Mouse (Mus musculus): ENCODE measurements around the gene R3hdm2. TPM values are rescaled to one million over a fixed set of nuclear protein-coding genes. Genes with fewer than 3 reads are reported as not detected.

R3hdm2 gene
- total and polyA plus RNA-seq, 2 experiments from 2014 or later: 39.3 to 60.6 TPM

DNA sequence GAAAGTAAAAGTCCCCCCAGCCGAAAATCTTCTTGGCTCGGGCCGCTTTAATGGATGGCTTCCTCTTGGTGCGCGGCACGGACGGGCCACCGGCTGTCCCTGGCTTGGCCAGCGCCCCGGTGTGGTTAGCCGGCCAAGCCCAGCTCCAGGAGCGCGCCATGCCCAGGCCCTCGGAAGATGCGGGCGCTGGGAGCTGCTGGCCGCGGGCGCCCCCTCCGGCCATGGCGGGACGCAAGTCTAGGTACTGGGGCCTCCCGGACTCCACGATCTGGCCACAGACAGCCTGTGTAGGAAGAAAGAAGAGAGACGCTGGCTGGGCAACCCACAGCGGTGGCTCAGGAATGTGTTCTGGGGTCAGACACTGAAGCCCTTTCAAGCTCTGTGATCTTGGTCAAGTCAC is 146.6 kb downstream of the R3hdm2 start:
- H3K27ac ChIP-seq: no peak overlapping the region
- H3K9ac ChIP-seq (replicated peaks; ENCODE audit: low read length): no peak overlapping the region
- peak; percentile 49 for TF ChIP-seq CTCF (IDR thresholded peaks at IDR 0.05; ENCODE audit: low read depth)
- H3K27me3 ChIP-seq (ENCODE audit: insufficient read depth, low read length): peaks cover 11% of the 10 kb centered on the region; the same call in 1 of the 2 replicates
- no peaks in the 10 kb centered on the region for H3K9me3 ChIP-seq (ENCODE audit: low read length)
- H3K4me1 ChIP-seq (ENCODE audit: insufficient read depth, low read length): peaks cover 13% of the 10 kb centered on the region
- DNase-seq (ENCODE audit: low spot score) (peak; percentile 79), ATAC-seq (peak; percentile 72)
- peak overlapping the region; percentile 19 for H3K4me3 ChIP-seq (ENCODE audit: low read length)
- no peaks in the 10 kb centered on the region for H3K36me3 ChIP-seq (ENCODE audit: insufficient read depth, low read length)
- WGBS: 4% methylated on average over 25 of the region's 26 CpGs
- peak overlapping the region; percentile 44 for H3K4me2 ChIP-seq (ENCODE audit: low read depth, low read length)

DNA sequence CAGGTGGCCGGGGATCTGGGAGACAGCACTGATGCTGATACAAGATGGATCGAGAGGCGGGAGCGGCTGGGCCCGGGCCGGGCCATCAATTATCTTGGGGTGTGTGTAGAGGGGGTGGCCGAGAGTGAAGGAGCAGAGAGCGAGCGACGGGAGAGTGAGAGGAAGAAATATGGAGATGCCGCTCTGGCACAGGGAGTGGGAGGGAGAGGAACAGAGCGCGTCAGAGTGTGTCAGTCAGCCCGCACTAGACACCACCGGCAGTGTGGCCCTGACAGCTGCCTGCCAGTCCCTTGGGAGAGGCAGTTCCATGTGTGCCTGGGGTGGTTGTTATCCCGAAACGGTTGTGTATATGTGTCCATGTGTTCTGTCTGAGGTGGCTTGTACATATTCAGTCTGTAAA is 147.4 kb downstream of the R3hdm2 start:
- H3K9me3 ChIP-seq (ENCODE audit: low read length): no peaks in the 10 kb centered on the region
- ATAC-seq (peak; percentile 16; the same call in 1 of the 2 replicates), DNase-seq (ENCODE audit: low spot score) (peak; percentile 41)
- peaks cover 11% of the 10 kb centered on the region; the same call in 1 of the 2 replicates for H3K27me3 ChIP-seq (ENCODE audit: insufficient read depth, low read length)
- H3K27ac ChIP-seq: 0 out of 2 replicates have a peak overlapping the region, but pooled peaks have one; percentile 45
- peaks cover 13% of the 10 kb centered on the region for H3K4me1 ChIP-seq (ENCODE audit: insufficient read depth, low read length)
- WGBS: 14% methylated on average over 17 of the region's 17 CpGs
- H3K4me2 ChIP-seq (ENCODE audit: low read depth, low read length): peak overlapping the region; percentile 11
- no peaks in the 10 kb centered on the region for H3K36me3 ChIP-seq (ENCODE audit: insufficient read depth, low read length)
- H3K4me3 ChIP-seq (ENCODE audit: low read length): no peak overlapping the region
- no peak for TF ChIP-seq CTCF (IDR thresholded peaks at IDR 0.05; ENCODE audit: low read depth)
- H3K9ac ChIP-seq (replicated peaks; ENCODE audit: low read length): 0 out of 2 replicates have a peak overlapping the region, but pooled peaks have one; percentile 4

DNA sequence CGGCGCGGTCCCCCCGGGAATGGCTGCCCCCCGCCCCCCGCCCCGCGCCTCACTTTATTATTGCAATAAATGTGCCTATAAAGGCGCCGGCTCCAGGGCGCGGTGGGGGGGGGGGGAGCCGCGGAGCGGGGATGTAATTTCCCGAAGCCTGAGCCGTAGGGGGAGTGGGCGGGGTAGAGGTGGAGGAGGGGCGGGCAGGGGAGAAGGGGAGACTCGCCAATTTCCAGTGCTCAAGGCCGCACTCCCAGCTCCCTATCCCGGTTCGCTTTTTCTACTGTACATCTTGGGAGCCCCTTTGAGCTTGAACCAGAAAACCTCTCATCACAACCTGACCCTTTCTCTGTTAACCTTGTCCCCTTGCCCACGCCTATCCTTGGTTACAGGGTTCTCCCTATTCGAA is 150.8 kb downstream of the R3hdm2 start:
- TF ChIP-seq CTCF (IDR thresholded peaks at IDR 0.05; ENCODE audit: low read depth): no peak
- Histone ChIP-seq H3K9ac (replicated peaks; ENCODE audit: low read length) (peak overlapping the region; percentile 43), H3K4me2 (ENCODE audit: low read depth, low read length) (peak overlapping the region; percentile 85), H3K4me3 (ENCODE audit: low read length) (peak overlapping the region; percentile 25), H3K27me3 (ENCODE audit: insufficient read depth, low read length) (peaks cover 7% of the 10 kb centered on the region; the same call in 1 of the 2 replicates), H3K36me3 (ENCODE audit: insufficient read depth, low read length) (no peaks in the 10 kb centered on the region), H3K27ac (peak overlapping the region; percentile 60; the same call in 1 of the 2 replicates), H3K9me3 (ENCODE audit: low read length) (no peaks in the 10 kb centered on the region), H3K4me1 (ENCODE audit: insufficient read depth, low read length) (peaks cover 32% of the 10 kb centered on the region)
- 2% methylated on average over 22 of the region's 25 CpGs for WGBS
- DNase-seq (ENCODE audit: low spot score) (no peak), ATAC-seq (no peak)

DNA sequence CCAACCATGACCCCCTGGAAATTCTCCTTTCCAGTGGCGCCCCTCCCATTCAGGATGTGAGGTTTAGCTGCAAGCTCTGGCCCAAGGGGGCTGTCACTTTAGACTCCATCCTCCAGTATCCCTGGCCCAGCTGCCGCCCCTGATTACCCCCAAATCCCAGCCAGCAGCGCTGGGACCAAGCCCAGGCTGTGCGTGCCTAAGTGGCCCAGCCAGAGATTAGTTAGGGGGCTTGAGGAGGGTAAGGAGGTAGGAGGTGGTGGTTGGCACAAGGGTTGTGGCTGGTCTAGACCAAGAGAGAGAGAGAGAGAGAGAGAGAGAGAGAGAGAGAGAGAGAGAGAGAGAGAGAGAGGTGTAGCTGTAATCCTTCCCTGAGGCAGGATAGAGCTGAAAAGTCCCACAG is 151.4 kb downstream of the R3hdm2 start:
- Histone ChIP-seq H3K9ac (replicated peaks; ENCODE audit: low read length) (peak overlapping the region; percentile 43; the same call in 1 of the 2 replicates), H3K27me3 (ENCODE audit: insufficient read depth, low read length) (peaks cover 7% of the 10 kb centered on the region; the same call in 1 of the 2 replicates), H3K36me3 (ENCODE audit: insufficient read depth, low read length) (no peaks in the 10 kb centered on the region), H3K4me2 (ENCODE audit: low read depth, low read length) (peak overlapping the region; percentile 85), H3K4me1 (ENCODE audit: insufficient read depth, low read length) (peaks cover 31% of the 10 kb centered on the region), H3K9me3 (ENCODE audit: low read length) (no peaks in the 10 kb centered on the region), H3K27ac (peak overlapping the region; percentile 60; the same call in 1 of the 2 replicates), H3K4me3 (ENCODE audit: low read length) (peak overlapping the region; percentile 25)
- no peak for TF ChIP-seq CTCF (IDR thresholded peaks at IDR 0.05; ENCODE audit: low read depth)
- WGBS: 8% methylated on average over 4 of the region's 4 CpGs
- no peak for DNase-seq (ENCODE audit: low spot score)
- no peak for ATAC-seq

DNA sequence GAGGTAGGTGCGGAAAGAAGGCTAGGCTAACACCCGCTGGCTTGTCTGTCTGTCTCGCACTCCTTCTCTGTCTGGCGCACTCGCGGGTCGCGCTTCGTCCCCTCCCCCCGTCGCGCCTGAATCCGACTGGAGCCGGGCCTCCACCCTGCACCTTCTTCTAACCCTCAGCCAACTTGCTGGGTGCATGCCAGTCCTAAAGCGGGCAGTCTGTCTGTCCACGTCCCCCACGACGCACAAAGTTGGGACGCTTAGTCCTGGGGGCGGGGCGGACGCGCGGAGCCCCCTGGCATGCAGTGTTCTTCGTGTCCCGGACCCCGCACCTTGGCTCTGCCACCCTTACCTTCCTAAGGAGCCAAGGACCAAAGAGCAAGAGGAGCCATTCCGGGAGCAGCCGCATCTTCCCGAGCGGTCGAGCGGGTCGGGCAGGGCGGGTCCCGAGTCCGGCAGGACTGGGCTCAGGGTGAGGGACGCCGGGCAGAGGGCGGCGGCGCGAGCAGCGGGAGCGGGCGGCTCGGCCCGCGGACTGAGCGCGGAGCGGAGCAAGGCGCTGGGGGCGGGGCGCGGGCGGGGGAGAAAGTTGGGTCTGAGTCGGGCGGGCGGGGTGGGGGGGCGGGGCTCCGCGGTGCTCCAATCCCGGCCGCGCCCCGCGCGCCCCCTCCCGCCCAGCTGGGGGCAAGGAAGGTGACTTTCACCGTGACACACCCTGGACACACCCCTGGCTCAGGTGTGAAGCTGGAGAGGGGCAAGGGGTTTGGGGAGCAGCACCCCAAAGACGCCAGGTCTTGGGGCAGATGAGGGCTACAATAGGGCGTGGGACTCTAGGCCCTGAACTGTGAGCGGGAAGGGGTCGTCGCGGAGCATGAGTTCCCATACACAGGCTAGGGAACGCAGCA is 154.2 kb downstream of the R3hdm2 start, which contains the start of gene Nxph4:
Gene Nxph4, minus strand, starts transcription at position 524 of the 893 bp plus-strand sequence.
- DNase-seq (ENCODE audit: low spot score) (peak; percentile 51), ATAC-seq (no peak)
- Histone ChIP-seq H3K27me3 (ENCODE audit: insufficient read depth, low read length) (peaks cover 7% of the 10 kb centered on the region; the same call in 1 of the 2 replicates), H3K27ac (peak within 1 kb of the TSS; percentile 54), H3K4me1 (ENCODE audit: insufficient read depth, low read length) (peaks cover 33% of the 10 kb centered on the region), H3K4me3 (ENCODE audit: low read length) (peak within 1 kb of the TSS; percentile 52), H3K36me3 (ENCODE audit: insufficient read depth, low read length) (peaks cover 8% of the 10 kb centered on the region; the same call in 1 of the 2 replicates), H3K4me2 (ENCODE audit: low read depth, low read length) (peak within 1 kb of the TSS; percentile 85), H3K9me3 (ENCODE audit: low read length) (no peaks in the 10 kb centered on the region), H3K9ac (replicated peaks; ENCODE audit: low read length) (peak within 1 kb of the TSS; percentile 64)
- no peak for TF ChIP-seq CTCF (IDR thresholded peaks at IDR 0.05; ENCODE audit: low read depth)
- under 1% methylated on average over 69 of the region's 78 CpGs for WGBS

DNA sequence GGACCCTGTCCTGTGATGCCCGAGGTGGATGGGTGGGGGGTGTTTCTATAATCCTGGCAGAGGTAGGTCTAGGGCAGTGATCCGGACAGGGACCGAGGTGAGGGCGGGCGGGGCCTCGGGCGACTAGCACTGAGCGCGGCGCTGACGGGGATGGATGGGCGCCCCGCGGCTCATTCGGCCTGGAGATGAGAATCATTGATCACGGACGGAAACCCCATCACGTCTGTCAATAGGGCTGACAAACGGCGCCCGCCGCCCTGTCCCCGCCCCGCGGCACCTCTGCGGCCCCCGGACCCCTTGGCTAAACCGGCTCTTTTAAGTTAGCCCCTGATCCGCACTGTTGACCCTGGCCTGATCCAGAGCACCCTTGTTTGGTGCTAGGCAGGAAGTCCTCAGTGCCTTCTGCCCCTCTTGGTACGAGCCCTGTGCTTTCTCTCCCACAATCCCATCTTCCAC is 154.8 kb downstream of the R3hdm2 start:
- DNase-seq (ENCODE audit: low spot score): no peak
- Histone ChIP-seq H3K27ac (peak overlapping the region; percentile 54; the same call in 1 of the 2 replicates), H3K9me3 (ENCODE audit: low read length) (no peaks in the 10 kb centered on the region), H3K27me3 (ENCODE audit: insufficient read depth, low read length) (peaks cover under 1% of the 10 kb centered on the region; the same call in 1 of the 2 replicates), H3K4me3 (ENCODE audit: low read length) (peak overlapping the region; percentile 52), H3K36me3 (ENCODE audit: insufficient read depth, low read length) (peaks cover 12% of the 10 kb centered on the region), H3K4me1 (ENCODE audit: insufficient read depth, low read length) (peaks cover 33% of the 10 kb centered on the region), H3K4me2 (ENCODE audit: low read depth, low read length) (peak overlapping the region; percentile 85), H3K9ac (replicated peaks; ENCODE audit: low read length) (peak overlapping the region; percentile 64)
- 3% methylated on average over 27 of the region's 30 CpGs for WGBS
- ATAC-seq: no peak; the same call in 1 of the 2 replicates
- TF ChIP-seq CTCF (IDR thresholded peaks at IDR 0.05; ENCODE audit: low read depth): no peak

Measured in hindbrain, postnatal 0 days (tissue).